Mouse (Mus musculus) liver, adult 2 months (tissue): ENCODE measurements around the gene Casr. TPM values are rescaled to one million over a fixed set of nuclear protein-coding genes. Genes with fewer than 3 reads are reported as not detected.

Source experiments
- DNase-seq: peaks from one replicate; pipeline ENCODE4 v3.0.0-alpha.2; 2011; ENCODE audit warnings: low read depth, low spot score; ENCODE audit errors: extremely low read depth
- H3K27ac ChIP-seq: fragments of 200-500 bp; replicated peaks from 2 replicates; pipeline ENCODE4 v1.5.1; 2012; ENCODE audit warnings: low read depth, mild to moderate bottlenecking, control low read depth, inconsistent platforms, low read length; ENCODE audit not compliant: insufficient read depth
- H3K27me3 ChIP-seq: fragments of 200-500 bp; 2 replicates; pipeline ENCODE4 v1.6.1; 2012; ENCODE audit warnings: mild to moderate bottlenecking, moderate library complexity, low read length, inconsistent platforms; ENCODE audit not compliant: control insufficient read depth, insufficient read depth
- H3K36me3 ChIP-seq: fragments of 200-500 bp; 2 replicates; pipeline ENCODE4 v1.6.1; 2012; ENCODE audit warnings: low read length, inconsistent platforms; ENCODE audit not compliant: control insufficient read depth, insufficient read depth
- H3K4me1 ChIP-seq: fragments of 200-500 bp; 2 replicates; pipeline ENCODE4 v1.6.1; 2011; ENCODE audit warnings: low read length; ENCODE audit not compliant: control insufficient read depth, insufficient read depth
- H3K4me3 ChIP-seq: fragments of 200-500 bp; 2 replicates; pipeline ENCODE4 v1.5.1; 2011; ENCODE audit warnings: low read depth, mild to moderate bottlenecking, control low read depth, low read length, moderate library complexity; ENCODE audit not compliant: insufficient read depth
- H3K79me2 ChIP-seq: fragments of 200-500 bp; 2 replicates; pipeline ENCODE4 v1.6.1; 2012; ENCODE audit warnings: inconsistent platforms, mild to moderate bottlenecking, low read length, moderate library complexity; ENCODE audit not compliant: control insufficient read depth, insufficient read depth
- H3K9ac ChIP-seq: fragments of 200-500 bp; 2 replicates; pipeline ENCODE4 v1.6.1; 2012; ENCODE audit warnings: low read depth, mild to moderate bottlenecking, control low read depth, inconsistent platforms, low read length
- CTCF ChIP-seq: fragments of 200-500 bp; IDR thresholded peaks from 2 replicates; pipeline ENCODE4 v1.5.1; 2011; ENCODE audit warnings: low read depth, low read length, control low read depth
- POLR2A ChIP-seq: fragments of 200-500 bp; IDR thresholded peaks from 2 replicates; pipeline ENCODE4 v1.6.1; 2011; ENCODE audit warnings: low read length, control low read depth; ENCODE audit not compliant: insufficient read depth; ENCODE audit errors: extremely low read depth
- WGBS: fragments of 180-500 bp; shearing (Covaris S2); methylation state at CpG from one replicate; pipeline ENCODE4 v1.1.7; 2018; 5-methylcytosine and 5-hydroxymethylcytosine counted together
- polyA plus RNA-seq: library from polyadenylated mRNA; depleted of rRNA; stranded (reverse); fragments of >200 nt; gene quantifications from 2 replicates; pipeline ENCODE4 v1.2.3, GENCODE M21; 2012; rRNA removed
- total RNA-seq: library from RNA; depleted of rRNA; stranded (reverse); fragments of >200 nt; gene quantifications from 2 replicates; pipeline ENCODE4 v1.2.3, GENCODE M21; 2014; rRNA removed

Casr gene
- total RNA-seq (not detected in 2 replicates), polyA plus RNA-seq (not detected in 2 replicates)

DNA sequence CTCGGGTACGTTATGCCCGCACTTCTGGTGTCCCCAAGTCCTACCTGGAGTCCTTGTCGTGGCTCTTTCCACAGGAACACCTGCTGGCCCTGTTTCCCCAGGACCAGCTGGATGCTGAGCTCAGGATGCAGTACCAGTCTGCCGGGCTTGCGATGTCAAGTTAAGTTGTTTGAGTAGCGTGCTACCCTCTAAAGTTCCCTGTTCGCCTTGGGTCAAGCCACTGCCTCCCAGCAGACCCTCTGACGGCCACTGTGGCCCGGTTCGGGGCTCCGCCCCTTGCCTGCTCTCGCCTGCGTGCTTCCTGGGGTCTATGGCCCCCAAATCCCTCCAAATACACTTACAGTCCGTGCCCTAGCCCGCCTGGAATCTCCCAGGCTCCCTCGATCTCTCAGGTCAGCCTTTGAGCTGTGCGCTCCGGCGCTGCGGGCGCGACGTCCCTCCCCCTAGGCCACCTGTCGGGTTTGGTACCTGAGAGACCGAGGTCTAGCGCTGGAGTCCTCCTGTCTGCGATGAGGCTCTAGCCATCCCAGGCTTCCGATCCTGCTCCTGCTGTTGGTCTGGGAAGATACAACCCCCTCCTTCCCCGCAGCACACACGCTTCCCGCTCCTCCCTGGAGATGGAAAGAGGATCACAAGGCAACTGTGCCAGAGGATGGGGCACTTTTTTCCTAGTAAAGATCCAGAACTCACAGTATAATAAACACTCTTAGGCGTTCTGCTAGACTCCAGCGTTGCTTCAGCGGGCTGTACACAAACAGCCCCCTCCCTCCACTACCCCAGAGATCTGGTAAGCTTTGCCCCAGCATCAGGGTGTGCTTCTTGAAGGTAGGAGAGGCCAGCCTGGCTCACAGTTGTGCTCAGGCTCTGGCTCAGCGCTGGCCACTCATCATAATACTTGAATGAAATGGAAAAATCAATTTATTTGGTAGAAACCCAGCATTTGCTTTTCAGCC is at the start of gene Casr:
Casr (minus strand) TSS at position 756 of the 953 bp plus-strand sequence.
- no peak for TF ChIP-seq POLR2A
- no peak for TF ChIP-seq CTCF
- no peak within 1 kb of the TSS for H3K4me3 ChIP-seq

DNA sequence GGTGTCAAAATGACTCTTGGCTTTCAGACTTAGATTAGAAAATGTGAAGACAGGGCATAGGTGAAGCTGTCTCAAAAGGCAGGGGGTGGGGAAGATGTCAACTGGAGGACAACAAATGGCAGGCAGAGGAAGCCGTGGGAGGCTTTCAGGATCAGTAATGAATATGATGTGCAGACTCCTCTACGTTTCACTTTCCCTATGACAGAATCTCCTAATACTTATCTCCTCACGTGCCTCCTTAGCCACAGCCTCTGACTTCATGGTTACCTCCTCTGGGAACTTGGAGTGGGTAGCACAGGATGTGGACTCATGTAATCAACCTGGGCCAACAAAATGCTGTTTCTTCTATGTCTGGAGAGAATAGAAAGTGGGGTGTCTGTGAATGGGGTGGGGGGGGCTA is 40.7 kb upstream of the Casr start:
- Histone ChIP-seq H3K36me3 (no peaks in the 10 kb centered on the region), H3K27ac (no peak overlapping the region), H3K9ac (no peak overlapping the region), H3K27me3 (no peaks in the 10 kb centered on the region), H3K4me3 (no peak overlapping the region), H3K4me1 (no peaks in the 10 kb centered on the region), H3K79me2 (no peaks in the 10 kb centered on the region)
- 76% methylated on average over 3 of the region's 3 CpGs for WGBS
- TF ChIP-seq POLR2A = no peak
- TF ChIP-seq CTCF = no peak
- DNase-seq = no peak

More for the DNA sequence above, at the start of gene Casr:
- no peaks in the 10 kb centered on the region for H3K36me3 ChIP-seq
- H3K27me3 ChIP-seq = peaks cover 6% of the 10 kb centered on the region; the same call in 1 of the 2 replicates
- H3K79me2 ChIP-seq = no peaks in the 10 kb centered on the region
- no peak for DNase-seq
- no peak within 1 kb of the TSS for H3K9ac ChIP-seq
- H3K4me1 ChIP-seq = peaks cover 4% of the 10 kb centered on the region
- 6% methylated on average over 36 of the region's 36 CpGs for WGBS
- H3K27ac ChIP-seq = no peak within 1 kb of the TSS

DNA sequence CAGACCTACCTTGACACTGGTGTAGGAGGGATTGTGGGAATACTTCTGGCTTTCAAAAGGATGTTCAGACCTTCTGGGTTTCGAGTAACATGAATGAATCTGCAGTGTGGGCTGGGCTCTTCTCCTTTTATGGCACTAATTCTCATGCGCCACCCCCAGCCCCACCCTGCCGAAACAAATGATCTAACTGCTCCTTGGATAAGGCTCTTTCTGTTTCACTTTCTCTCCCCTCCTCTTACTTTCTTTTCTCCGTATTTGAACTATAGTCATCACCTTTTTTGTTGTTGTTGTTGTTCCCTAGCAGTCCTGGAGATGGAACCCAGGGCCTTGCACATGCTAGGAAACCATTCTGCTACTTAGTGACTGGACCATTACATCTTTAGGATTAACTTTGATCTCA is 36.3 kb upstream of the Casr start:
- H3K36me3 ChIP-seq = no peaks in the 10 kb centered on the region
- H3K4me3 ChIP-seq = no peak overlapping the region
- no peak for DNase-seq
- H3K27ac ChIP-seq = no peak overlapping the region
- H3K79me2 ChIP-seq = no peaks in the 10 kb centered on the region
- H3K4me1 ChIP-seq = no peaks in the 10 kb centered on the region
- 73% methylated on average over 4 of the region's 4 CpGs for WGBS
- TF ChIP-seq POLR2A (no peak), CTCF (no peak)
- H3K27me3 ChIP-seq = no peaks in the 10 kb centered on the region
- no peak overlapping the region for H3K9ac ChIP-seq

DNA sequence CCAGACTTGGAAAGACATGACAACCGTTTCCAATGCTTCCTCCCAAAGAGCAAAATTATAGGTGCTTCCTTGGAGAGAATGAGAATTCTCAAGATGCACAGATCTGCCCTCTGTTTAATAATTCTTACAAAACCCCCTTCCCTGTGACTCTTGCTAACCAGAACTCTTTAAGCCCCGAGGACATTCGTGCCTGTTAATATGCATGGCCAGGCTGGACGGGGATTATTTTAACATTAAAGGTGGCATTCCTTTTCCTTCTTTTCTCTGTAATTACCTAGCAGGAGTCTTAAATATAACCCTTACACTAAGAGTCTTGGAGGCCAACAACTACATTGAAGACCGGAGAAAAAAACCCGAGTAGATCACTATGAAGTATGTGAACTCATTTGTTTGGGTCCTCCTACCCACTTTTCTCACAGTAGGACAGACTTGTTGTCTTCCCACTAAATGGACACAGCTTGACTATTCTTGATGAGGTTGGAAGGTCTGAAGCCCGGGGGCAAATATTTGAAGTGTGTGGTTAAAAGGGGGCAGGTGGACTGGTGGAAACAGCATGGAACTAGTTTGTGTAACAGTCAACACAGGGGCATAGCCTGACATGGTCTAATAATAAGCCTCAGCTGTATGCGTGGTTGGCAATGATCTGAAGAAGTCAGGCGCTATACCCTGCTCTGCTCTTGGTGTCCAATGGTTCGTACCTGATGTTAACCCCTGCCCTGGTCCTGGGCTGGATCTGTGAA is 34.9 kb upstream of the Casr start:
- Histone ChIP-seq H3K27ac (no peak overlapping the region), H3K79me2 (no peaks in the 10 kb centered on the region), H3K27me3 (no peaks in the 10 kb centered on the region), H3K36me3 (no peaks in the 10 kb centered on the region), H3K4me3 (no peak overlapping the region), H3K9ac (no peak overlapping the region), H3K4me1 (no peaks in the 10 kb centered on the region)
- no peak for DNase-seq
- WGBS = 90% methylated on average over 10 of the region's 10 CpGs
- TF ChIP-seq CTCF (no peak), POLR2A (no peak)

DNA sequence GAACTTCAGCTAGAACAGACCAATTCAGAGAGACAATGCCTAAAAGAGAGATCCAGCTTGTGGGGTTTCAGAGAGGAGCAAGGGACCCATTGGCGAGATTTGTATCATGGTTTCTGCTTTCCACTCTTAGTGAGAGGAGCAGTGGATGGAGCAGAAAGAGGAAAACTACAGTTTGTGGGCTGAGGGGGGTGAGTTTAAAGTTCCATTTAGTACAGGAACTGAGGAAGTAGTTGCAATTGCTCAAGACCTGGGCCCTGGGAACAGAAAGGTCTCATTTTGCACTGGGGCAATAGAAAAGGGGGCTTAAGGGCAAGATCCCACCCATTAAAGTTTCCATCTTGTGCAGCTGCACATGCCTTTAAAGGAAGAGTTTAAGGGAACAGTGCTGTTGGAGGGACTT is 28.0 kb upstream of the Casr start:
- DNase-seq = no peak
- Histone ChIP-seq H3K36me3 (no peaks in the 10 kb centered on the region), H3K4me3 (no peak overlapping the region), H3K4me1 (no peaks in the 10 kb centered on the region), H3K27ac (no peak overlapping the region), H3K79me2 (no peaks in the 10 kb centered on the region), H3K27me3 (no peaks in the 10 kb centered on the region), H3K9ac (no peak overlapping the region)
- 83% methylated on average over 1 of the region's 1 CpGs for WGBS
- TF ChIP-seq CTCF = no peak
- no peak for TF ChIP-seq POLR2A
